ENCODE assay signal across 7 mouse cellular contexts in the genomic region with DNA sequence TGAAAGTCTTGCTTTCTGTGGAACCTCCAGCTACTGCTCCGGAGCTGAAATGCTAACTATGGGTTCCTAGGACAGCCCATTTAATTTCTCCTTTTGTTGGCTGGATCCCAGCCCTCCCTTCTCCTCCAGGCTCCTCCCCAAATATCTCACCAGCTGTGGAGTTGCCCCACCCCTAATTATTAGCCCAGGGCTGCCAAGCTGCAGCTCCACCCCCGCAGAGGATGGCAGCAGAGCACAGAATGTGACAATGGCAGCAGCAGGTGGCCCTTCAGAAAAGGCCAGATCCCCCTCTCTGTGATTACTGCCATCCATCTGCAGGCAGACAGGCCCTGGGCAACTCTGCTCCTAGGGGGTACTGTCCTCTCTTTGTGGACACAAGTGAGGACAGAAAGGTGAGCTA.
DNase-seq lines count a peak whose midpoint lies in the region; ATAC-seq lines count a peak whose summit lies in the region.

No protein-coding gene starts in this region.

- intact Hi-C loops in left cerebral cortex, postnatal 14 days (cut with DNase I) = no loop called here
- intact Hi-C loops in left cerebral cortex, postnatal 25 days (cut with DNase I) = no loop called here

- no peak overlapping the region for H3K9ac ChIP-seq in forebrain, embryonic 14.5 days (ENCODE audit: low read length)
- no peak overlapping the region for H3K9ac ChIP-seq in liver, embryonic 13.5 days
- no peak overlapping the region for H3K9ac ChIP-seq in stomach, embryonic 16.5 days (ENCODE audit: low read length)

- peak; percentile 81 for ATAC-seq in forebrain, embryonic 14.5 days
- ATAC-seq in liver, embryonic 13.5 days (ENCODE audit: low read depth) = peak; percentile 61
- ATAC-seq in stomach, embryonic 16.5 days (ENCODE audit: insufficient read depth, low FRiP score) = peak; percentile 64; the same call in 1 of the 2 replicates

- no peaks in the 10 kb centered on the region for H3K9me3 ChIP-seq in forebrain, embryonic 14.5 days (replicated peaks; ENCODE audit: control insufficient read depth, low read length)
- no peaks in the 10 kb centered on the region for H3K9me3 ChIP-seq in liver, embryonic 13.5 days (replicated peaks)
- no peaks in the 10 kb centered on the region for H3K9me3 ChIP-seq in stomach, embryonic 16.5 days (replicated peaks; ENCODE audit: control insufficient read depth, low read length)

- H3K4me3 ChIP-seq in forebrain, embryonic 14.5 days (ENCODE audit: low read depth, low read length) = no peak overlapping the region
- no peak overlapping the region for H3K4me3 ChIP-seq in liver, embryonic 13.5 days (replicated peaks)
- no peak overlapping the region for H3K4me3 ChIP-seq in stomach, embryonic 16.5 days (replicated peaks; ENCODE audit: low read length)

- WGBS in forebrain, embryonic 14.5 days = 2% methylated on average over 2 of the region's 2 CpGs
- 20% methylated on average over 2 of the region's 2 CpGs for whole genome bisulfite sequencing in liver, embryonic 13.5 days (ENCODE audit: insufficient replicate concordance)
- WGBS in stomach, embryonic 16.5 days = 31% methylated on average over 2 of the region's 2 CpGs

- H3K4me2 ChIP-seq in forebrain, embryonic 14.5 days (ENCODE audit: low read length) = no peak overlapping the region
- H3K4me2 ChIP-seq in liver, embryonic 13.5 days = no peak overlapping the region
- no peak overlapping the region for H3K4me2 ChIP-seq in stomach, embryonic 16.5 days (ENCODE audit: low read depth, low read length)

- no peaks in the 10 kb centered on the region for H3K36me3 ChIP-seq in forebrain, embryonic 14.5 days (ENCODE audit: control insufficient read depth, insufficient read depth, low read length)
- no peaks in the 10 kb centered on the region for H3K36me3 ChIP-seq in liver, embryonic 13.5 days
- H3K36me3 ChIP-seq in stomach, embryonic 16.5 days (ENCODE audit: control insufficient read depth, insufficient read depth, low read length) = no peaks in the 10 kb centered on the region

- H3K27ac ChIP-seq in forebrain, embryonic 14.5 days (ENCODE audit: low read depth, low read length) = peak overlapping the region; percentile 65; the same call in 1 of the 2 replicates
- H3K27ac ChIP-seq in liver, embryonic 13.5 days = no peak overlapping the region
- H3K27ac ChIP-seq in stomach, embryonic 16.5 days (ENCODE audit: low read length) = no peak overlapping the region

- DNase-seq in left cerebral cortex, postnatal 14 days (ENCODE audit: low spot score in 2 of 2) = peak; percentile 48 to 49
- DNase-seq in left cerebral cortex, postnatal 25 days (ENCODE audit: low spot score in 2 of 2) = no peak
- peak; percentile 63 to 77 for DNase-seq in cerebellum, postnatal 10 days
- DNase-seq in forebrain, embryonic 14.5 days (ENCODE audit: low spot score) = peak; percentile 84
- peak; percentile 22 for DNase-seq in liver, embryonic 13.5 days
- DNase-seq in spleen, postnatal 14 days (ENCODE audit: low spot score in 2 of 2) = no peak

- no peaks in the 10 kb centered on the region for H3K27me3 ChIP-seq in forebrain, embryonic 14.5 days (replicated peaks; ENCODE audit: control insufficient read depth, insufficient read depth, low read length)
- H3K27me3 ChIP-seq in liver, embryonic 13.5 days = no peaks in the 10 kb centered on the region
- no peaks in the 10 kb centered on the region for H3K27me3 ChIP-seq in stomach, embryonic 16.5 days (ENCODE audit: control insufficient read depth, insufficient read depth, low read length)

- peaks cover 16% of the 10 kb centered on the region for H3K4me1 ChIP-seq in forebrain, embryonic 14.5 days (ENCODE audit: control insufficient read depth, insufficient read depth, low read length)
- H3K4me1 ChIP-seq in liver, embryonic 13.5 days (replicated peaks) = peaks cover 36% of the 10 kb centered on the region
- no peaks in the 10 kb centered on the region for H3K4me1 ChIP-seq in stomach, embryonic 16.5 days (ENCODE audit: control insufficient read depth, insufficient read depth, low read length)

Comparison
In these comparisons a context has a peak if more than half of its experiments do, and no peak if none do; other contexts are left out.
1. DNase-seq: peak in left cerebral cortex, postnatal 14 days (2 of 2), cerebellum, postnatal 10 days (2 of 2), forebrain, embryonic 14.5 days (single experiment) and liver, embryonic 13.5 days (single experiment); none in left cerebral cortex, postnatal 25 days (0 of 2) and spleen, postnatal 14 days (0 of 2).
2. Peak in every context shown above with its lines, with median percentiles within 50 percentile points of each other: ATAC-seq.